Mouse (Mus musculus) adrenal gland, adult 18-20 months (tissue): ENCODE measurements around the gene Nfkb1. TPM values are rescaled to one million over a fixed set of nuclear protein-coding genes. Genes with fewer than 3 reads are reported as not detected.

Experiments
- DNase-seq, 2 experiments: peaks; one replicate each; pipeline ENCODE4 v3.0.0; 2021 to 2022; ENCODE audit warnings: low spot score in 2 of 2
- total RNA-seq, 2 experiments: library from RNA; stranded (reverse); gene quantifications; 1 replicate in 1 of 2; 2 replicates in 1 of 2; pipeline ENCODE4 v1.2.3; 2021

Gene Nfkb1
- total RNA-seq, 2 experiments from 2014 or later, result 43.3 to 54.9 TPM

DNA sequence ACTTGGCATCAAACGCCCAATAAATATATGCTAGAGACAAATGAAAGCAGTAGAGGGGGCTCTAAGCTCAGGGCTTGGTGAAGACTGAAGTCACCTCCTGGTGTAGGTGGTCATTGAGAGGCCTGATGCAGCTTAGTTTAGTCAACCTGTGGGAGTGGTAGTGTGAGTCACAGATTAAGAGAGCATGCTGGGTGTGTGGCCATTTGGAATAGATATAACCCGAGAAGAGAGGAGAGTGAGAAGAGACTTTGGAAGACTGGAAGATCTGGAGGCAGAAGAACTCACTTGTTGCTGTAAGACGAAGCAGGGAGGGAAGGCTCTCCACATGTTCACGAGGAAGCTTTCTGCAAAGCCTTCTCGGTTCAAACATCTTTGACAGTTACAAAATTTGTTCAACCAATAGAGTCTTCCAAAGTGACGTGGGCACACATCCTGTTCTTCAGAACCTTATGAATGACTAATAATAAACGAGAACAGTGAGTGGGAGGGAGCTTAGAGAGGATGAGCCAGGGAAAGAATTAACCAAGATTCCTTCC, 135.2 kb downstream of the Nfkb1 start:
- no peak for DNase-seq

DNA sequence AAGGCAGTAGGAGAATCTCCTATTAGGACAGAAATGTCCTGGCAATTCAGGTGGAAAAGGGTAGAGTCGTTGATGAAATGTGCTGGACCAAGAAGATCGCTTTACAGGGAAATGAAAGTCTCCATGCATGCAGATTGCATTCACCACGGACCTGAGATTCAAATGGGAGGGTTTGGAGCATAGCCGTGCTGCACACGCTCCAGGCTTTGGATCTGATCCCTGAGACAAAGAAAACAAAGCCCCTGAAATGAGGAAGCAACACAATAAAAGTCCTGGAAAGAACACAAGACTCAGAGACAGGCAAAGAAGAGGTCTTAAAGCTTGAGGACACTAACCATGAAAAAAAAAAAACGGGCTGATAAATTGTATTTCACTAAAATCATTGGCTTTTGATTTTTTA, 136.2 kb downstream of the Nfkb1 start:
- no peak for DNase-seq

DNA sequence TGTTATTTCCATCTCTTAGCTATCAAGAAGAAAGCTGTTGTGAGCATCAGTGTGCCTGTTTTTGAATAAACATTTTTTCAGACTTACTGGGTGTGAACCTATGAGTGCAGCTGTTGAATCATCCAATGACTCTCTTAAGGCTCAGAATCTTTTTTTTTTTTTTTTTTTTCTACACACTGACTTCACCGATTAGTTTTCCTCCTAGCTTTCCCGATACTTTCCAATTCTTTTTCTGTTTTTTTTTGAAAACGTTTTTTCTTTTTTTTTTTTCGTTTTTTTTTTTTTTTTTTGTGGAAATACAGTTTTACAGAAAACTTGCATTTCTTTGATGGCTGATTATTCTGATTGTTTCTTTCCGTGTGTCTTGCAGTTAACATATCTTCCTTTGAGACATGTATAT, 138.5 kb downstream of the Nfkb1 start:
- DNase-seq, result no peak

DNA sequence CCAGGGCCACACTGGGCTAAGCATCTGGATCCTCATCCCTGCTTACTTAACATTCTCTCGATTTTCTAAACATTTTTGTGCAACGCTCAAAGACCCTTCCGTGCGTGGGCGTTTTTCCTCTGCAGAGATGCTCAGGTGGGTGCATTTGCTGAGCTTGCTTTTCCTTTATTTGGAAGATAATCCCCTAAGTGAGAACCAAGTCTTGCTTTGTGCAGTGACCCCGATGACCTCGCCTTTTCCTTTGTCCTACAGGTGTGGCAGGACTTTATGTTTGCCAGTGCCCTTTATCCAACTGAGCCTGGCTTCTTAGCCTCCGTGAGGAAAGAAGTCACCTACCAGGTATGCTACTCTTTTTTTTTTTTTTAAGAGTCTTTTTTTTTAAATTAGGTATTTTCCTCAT, 144.0 kb downstream of the Nfkb1 start:
- no peak for DNase-seq

DNA sequence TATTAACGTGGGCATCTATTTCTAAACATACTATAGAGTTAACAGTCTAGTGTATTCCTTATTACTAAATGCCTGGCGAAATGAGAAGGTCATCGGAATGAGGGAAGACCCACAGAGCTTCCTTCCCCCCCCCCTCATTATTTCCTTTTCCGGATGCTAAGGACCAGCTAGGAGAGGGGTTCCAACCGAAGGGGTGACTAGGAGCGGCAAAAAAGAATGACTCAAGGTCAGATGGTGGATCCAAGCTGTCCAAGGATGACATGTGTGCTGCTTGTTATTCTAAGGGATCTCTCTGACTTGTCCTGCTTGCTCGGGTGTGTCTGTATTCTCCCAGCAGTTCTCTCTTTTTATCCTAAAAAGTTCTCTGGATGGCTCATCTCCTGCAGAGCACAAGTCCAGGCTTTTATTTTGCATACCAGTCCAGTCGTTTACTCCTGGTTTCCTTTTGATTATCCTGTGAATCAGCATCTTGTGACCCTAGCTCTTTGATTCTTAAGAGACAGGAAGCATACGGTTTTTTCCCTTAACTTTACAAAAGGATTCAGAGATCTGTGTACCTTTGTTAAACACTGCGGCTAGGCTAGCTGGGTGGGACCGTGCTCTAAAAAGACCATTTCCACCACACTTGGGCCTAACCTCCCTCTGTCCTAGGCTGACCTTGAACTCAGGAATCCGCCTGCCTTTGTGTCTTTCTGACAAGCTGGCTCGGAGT, 145.0 kb downstream of the Nfkb1 start:
- no peak for DNase-seq

Other genes starting within 250 kb of the Nfkb1 start
- gene Manba, start 205.9 kb downstream of the Nfkb1 start, total RNA-seq, result 10 to 100 TPM; 10.9 to 11.7 TPM
- gene Slc39a8, start 133.7 kb upstream of the Nfkb1 start, total RNA-seq, result 1 to 10 TPM; 3.6 to 5.4 TPM